Mouse (Mus musculus) stomach, adult 2 months (tissue): ENCODE measurements around the gene Ubqln4. TPM values are rescaled to one million over a fixed set of nuclear protein-coding genes. Genes with fewer than 3 reads are reported as not detected.

Experiments used
- polyA plus RNA-seq: library from polyadenylated mRNA; depleted of rRNA; stranded (reverse); fragments of >200 nt; gene quantifications from 2 replicates; pipeline ENCODE4 v1.2.3, GENCODE M21; 2012; rRNA removed

The Ubqln4 gene
- 30.5 and 32.0 TPM in 2 replicates for polyA plus RNA-seq

DNA sequence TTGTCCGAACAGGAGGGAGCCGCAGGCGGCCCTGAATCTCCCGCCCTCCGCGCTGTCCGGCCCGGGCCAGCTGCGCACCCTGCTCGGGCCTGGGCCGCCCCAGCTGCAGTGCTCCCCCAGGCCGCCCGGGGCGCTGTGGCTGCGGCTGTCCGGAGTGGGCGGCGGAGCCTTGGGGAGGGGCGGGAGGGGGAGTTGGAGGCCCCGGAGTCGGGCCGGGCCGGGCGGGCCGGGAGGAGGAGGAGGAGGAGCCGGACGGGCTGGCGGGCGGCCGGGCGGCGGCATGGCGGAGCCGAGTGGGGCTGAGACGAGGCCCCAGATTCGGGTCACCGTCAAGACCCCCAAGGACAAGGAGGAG is at the start of gene Ubqln4:
Gene Ubqln4 (plus strand): TSS at position 234 of the 355 bp plus-strand sequence.

DNA sequence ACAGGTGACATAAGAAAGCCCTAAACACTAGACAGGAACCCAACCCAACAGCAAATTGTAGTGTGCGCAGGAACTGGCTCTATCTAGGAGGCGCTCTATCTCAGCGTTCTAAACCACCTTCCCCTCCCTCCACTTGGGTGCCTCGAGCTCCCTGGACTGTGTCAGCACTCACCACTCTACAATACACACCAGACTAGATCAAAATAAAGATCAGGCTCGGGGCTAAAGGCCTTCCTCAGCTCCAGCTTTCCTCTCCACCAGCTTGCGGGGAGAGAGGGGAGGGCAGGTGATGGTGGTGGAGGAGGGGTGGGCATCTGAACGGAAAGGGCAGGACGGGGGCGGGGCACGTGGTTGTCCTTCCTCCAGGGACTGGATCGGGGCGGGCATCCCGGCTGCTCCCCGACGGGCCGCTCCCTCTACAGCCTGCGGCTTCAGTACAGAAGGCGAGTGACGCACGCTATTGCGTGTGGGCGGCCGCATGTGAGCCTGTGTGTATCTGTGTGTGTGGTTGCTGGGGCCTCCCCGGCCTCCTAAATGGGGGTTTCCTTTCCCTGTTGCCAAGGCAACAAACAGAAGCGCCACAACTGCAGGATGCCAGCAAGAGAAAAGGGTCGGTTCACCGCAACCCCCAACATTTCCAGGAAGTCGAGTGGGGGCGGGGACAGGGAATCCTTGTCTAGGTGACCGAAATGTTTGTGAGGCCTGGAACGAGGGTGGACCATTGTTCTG is 43.7 kb upstream of the Ubqln4 start, which contains the start of gene Lmna:
Gene Lmna (minus strand): TSS at position 265 of the 729 bp plus-strand sequence.

DNA sequence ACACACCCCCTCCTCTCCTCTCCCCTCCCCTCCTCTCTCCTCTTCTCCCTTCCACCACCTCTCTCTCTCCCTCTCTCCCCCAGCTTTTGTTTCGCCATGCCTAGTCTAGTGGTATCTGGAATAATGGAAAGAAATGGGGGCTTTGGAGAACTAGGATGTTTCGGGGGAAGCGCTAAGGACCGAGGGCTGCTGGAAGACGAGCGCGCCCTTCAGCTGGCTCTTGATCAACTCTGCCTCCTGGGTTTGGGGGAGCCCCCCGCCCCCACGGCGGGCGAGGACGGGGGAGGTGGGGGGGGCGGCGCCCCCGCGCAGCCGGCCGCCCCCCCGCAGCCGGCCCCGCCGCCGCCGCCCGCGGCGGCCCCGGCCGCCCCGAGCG is 21.3 kb upstream of the Ubqln4 start, which contains the start of gene Mex3a:
Gene Mex3a (plus strand): TSS at position 97 of the 376 bp plus-strand sequence.

DNA sequence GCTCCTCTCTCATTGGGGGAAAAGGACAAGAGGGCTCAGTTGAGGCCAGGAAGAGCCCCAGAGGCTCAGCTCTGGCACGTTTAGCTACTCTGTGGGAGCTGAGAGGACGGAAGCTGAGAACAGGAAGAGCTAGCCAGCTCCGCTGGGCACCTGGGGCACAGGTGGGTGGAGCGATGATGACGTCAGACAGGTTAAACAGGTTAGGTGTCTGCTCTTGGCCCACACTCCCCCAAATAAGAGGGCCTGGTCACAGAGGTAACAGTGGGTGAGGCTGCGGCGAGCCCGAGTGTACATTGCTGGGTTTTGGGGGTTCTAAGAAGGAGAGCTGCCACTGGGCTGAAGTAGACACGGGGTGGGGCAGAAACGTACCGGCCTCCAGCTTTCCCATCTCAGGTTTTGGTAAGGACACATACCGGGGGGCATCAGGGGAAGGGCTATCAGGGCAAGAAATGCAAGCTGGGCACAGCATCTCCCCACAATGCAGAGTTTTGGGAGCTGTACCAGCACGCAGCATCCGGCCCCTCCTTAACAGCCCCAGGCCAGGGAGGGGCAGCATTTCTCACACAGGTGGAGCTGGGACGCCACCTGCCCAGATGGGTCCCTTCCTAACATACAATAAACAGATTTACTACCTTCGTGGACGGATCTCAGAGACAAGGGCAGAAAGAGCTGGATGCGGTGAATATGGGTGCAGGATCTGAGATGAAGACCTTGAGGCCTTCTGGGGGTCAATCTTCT is 5.2 kb upstream of the Ubqln4 start, which contains the start of gene Rab25:
Gene Rab25 (minus strand): TSS at position 121 of the 738 bp plus-strand sequence.

DNA sequence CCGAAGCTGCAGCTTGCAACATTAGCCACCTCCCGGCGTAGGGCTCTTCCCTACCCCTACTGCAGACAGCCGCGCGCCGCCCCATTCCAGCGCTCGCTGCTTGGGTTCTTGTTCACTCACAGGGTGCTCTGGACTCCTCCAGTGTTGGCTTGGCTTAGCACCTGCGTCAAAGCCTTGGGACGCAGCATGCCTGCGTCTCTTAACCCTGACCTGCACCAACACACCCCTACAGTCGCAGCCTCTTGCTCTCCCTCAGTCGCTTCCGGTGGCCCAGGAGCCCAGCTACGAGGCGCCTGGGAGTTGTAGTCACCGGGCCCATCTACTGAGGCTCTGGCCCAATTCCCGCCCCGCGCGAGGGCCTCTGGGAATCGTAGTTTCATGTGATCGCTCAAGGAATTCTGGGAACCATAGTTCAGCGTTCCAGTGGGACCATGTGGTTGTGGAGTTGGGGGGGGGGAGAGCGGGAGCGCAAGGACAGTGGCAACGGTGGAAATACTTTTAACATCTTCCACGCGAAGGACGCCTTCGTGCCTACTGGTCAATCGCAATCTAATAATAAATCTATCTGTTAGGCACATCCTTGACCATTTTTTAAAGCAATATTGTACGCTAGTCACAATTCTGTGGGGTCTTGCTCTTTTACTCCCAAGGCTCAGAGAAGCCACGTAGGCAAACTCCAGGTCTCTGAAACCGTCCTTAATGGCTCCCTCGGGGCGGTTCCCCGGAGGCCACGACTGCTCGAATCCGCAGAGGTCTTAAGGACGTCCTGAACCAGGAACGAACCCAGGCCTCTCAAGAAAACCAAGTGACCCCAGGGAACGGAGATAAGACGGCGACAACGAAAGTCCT is 658 bp upstream of the Ubqln4 start, which contains the start of gene Lamtor2:
Gene Lamtor2 (minus strand): TSS at position 399 of the 849 bp plus-strand sequence.

DNA sequence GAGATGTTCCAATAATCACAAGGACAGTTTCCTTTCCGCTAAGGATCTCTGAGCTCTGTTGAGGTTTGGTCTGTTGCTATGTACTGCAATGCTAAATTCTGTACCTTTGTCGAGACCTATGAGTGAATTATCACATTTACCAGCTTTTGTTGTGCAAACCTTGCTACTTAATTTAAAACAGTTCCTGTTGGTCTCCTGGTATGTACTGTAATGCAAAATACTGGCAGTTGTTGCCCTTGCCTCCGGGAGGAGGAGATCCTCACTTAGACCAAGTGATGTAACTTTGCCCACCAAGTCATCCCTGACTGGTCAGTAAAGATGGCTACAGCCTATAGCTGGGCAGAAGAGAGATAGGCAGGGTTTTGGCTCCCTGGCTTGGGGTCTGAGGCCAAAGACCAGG is 22.0 kb downstream of the Ubqln4 start, which contains the start of gene Ssr2:
Gene Ssr2 (plus strand): TSS at position 337 of the 400 bp plus-strand sequence.

DNA sequence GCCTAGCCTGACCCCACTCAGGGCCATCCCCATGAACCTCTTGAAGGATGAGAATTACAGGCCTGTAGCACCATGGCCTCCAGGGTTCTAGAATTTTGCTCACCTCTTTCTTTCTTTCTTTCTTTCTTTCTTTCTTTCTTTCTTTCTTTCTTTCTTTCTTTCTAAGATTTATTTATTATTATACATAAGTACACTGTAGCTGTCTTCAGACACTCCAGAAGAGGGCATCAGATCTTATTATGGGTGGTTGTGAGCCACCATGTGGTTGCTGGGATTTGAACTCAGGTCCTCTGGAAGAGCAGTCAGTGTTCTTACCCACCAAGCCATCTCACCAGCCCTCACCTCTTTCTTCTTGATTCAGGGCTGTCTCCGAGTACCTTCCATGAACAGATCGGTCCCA is 52.1 kb downstream of the Ubqln4 start, which contains the start of gene Arhgef2:
Gene Arhgef2 (plus strand): TSS at position 301 of the 400 bp plus-strand sequence.

Other genes with a start within 250 kb of the Ubqln4 start
- gene Glmp, start 228.7 kb upstream of the Ubqln4 start, polyA plus RNA-seq, result 97.7 and 101 TPM in 2 replicates
- 40.7 and 48.8 TPM in 2 replicates for gene Tmem79, start 217.6 kb upstream of the Ubqln4 start, polyA plus RNA-seq
- 42.3 and 43.1 TPM in 2 replicates for gene Smg5, start 217.5 kb upstream of the Ubqln4 start, polyA plus RNA-seq
- gene Paqr6, start 189.2 kb upstream of the Ubqln4 start, polyA plus RNA-seq, result 8.0 and 8.7 TPM in 2 replicates
- 46.2 and 131 TPM in 2 replicates for gene Bglap3, start 181.0 kb upstream of the Ubqln4 start, polyA plus RNA-seq
- gene Bglap2, start 175.1 kb upstream of the Ubqln4 start, polyA plus RNA-seq, result 3.0 and 4.0 TPM in 2 replicates
- 1.2 TPM in 1 of 2 replicates, not detected in the other for gene Bglap, start 169.3 kb upstream of the Ubqln4 start, polyA plus RNA-seq
- gene Pmf1, start 143.4 kb upstream of the Ubqln4 start, polyA plus RNA-seq, result 41.6 and 46.6 TPM in 2 replicates
- gene Slc25a44, start 128.6 kb upstream of the Ubqln4 start, polyA plus RNA-seq, result 9.1 and 9.2 TPM in 2 replicates
- 63.2 and 71.8 TPM in 2 replicates for gene Sema4a, start 92.6 kb upstream of the Ubqln4 start, polyA plus RNA-seq
- 280 and 417 TPM in 2 replicates for gene Lmna, start 43.8 kb upstream of the Ubqln4 start, polyA plus RNA-seq
- 0.32 and 0.44 TPM in 2 replicates for gene Mex3a, start 21.4 kb upstream of the Ubqln4 start, polyA plus RNA-seq
- 222 and 238 TPM in 2 replicates for gene Rab25, start 5.5 kb upstream of the Ubqln4 start, polyA plus RNA-seq
- 83.0 and 88.7 TPM in 2 replicates for gene Lamtor2, start 684 bp upstream of the Ubqln4 start, polyA plus RNA-seq
- 83.7 and 87.3 TPM in 2 replicates for gene Ssr2, start 22.1 kb downstream of the Ubqln4 start, polyA plus RNA-seq
- gene Arhgef2, start 52.2 kb downstream of the Ubqln4 start, polyA plus RNA-seq, result 29.7 and 42.2 TPM in 2 replicates
- 0.11 TPM in 1 of 2 replicates, not detected in the other for gene Rxfp4, start 99.4 kb downstream of the Ubqln4 start, polyA plus RNA-seq
- 30.1 and 31.0 TPM in 2 replicates for gene Khdc4, start 132.0 kb downstream of the Ubqln4 start, polyA plus RNA-seq
- gene Rit1, start 163.1 kb downstream of the Ubqln4 start, polyA plus RNA-seq, result 22.9 and 28.9 TPM in 2 replicates
- gene Syt11, start 221.4 kb downstream of the Ubqln4 start, polyA plus RNA-seq, result 2.0 and 2.1 TPM in 2 replicates